Mouse (Mus musculus) cerebellum, postnatal 25 days (tissue): ENCODE measurements around the gene Sesn2.
"Not testable (repeated sequence)": the region's sequence is repeated elsewhere in the genome, so short reads cannot be mapped to it uniquely, and the experiment has no call there.

Source experiments
- DNase-seq, 2 experiments: peaks; one replicate each; pipeline ENCODE4 v3.0.0; 2021; ENCODE audit warnings: mixed read lengths in 2 of 2

Gene Sesn2

DNA sequence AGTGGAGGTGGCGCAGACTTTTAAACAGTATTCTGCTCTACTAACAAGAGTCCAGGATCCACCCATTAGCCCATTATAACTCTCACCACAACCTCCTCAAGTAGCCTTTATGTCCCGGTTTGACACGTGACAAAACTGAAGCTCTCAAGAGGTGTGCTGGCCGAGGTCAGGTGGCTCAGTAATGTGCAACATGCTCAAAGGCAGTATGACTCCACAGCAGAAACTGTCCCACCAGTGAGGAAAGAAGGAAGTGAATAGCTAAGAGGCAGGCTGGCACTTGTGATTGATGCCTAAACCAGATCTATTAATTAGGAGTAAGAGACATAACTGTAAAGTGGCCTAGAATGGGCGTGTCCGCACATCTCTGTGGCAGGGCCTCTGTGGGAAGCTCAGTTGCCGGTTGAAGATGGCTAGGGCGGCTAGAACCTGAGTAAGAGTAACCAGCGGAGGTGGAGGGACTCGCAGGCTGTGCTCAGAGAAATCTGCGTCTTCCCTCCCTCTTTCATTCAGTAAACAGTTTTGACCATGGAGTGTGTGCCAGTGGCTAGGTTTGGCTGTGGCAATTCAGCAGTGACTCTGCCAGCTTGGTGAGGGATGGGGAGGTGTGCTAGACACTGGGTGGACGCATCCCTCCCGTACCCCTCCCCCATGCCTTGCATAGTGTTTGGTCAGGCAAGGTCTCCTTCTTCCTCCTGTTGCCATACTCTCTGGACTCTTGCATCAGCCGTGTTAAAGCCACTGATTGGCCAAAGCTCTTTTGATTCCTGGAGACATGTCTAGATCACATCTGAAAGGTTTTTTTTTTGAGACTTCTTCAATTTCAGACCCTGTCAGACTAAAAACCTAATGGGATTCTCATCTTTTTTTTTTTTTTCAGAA, 3.3 kb upstream of the Sesn2 start:
- no peak for DNase-seq

DNA sequence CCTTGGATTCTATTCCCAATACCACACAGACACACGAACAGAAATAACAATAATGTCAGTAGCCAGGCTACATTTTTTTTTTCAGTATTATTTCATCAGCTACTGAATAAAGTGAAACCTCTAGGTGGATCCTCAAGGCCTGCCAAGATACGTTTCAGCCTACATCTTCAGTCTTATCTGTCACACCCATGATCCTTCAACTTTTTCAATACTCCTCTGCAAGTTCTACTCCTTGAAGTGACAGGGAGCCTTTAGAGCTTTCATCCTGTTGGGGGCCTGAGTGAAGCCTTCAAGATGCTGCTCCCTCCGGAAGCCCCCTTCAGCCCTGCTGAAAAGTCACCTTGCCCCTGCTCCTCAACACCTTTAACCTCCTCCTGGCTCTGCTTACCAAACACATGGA, 1.8 kb upstream of the Sesn2 start:
- DNase-seq = no peak

- peak; percentile 62 to 70 for DNase-seq
Measured at GRCm38 (mm10) chr4:132509621-132510296, 542 bp downstream of the Sesn2 start.

- DNase-seq = no peak
Measured at GRCm38 (mm10) chr4:132507210-132507609, 3.1 kb downstream of the Sesn2 start.

DNA sequence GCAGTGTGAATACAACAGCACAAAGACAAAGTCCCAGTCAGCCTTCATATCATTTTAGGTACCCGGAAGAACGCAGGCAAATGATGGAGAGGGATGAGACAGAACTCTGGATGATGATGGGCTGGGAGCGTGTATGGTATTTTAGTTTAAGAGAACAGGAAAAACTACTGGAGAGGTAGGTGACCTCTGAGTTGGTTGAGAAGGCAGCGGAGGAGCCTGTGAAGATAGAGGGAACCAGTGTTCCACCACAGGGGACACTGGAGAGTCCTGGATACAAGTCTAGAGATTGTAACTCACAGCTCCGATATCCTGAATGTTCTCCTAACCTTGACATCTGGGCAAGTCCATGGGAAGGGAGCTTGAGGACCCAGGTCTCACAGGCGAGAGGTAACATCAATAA, 4.1 kb downstream of the Sesn2 start:
- no peak for DNase-seq

- DNase-seq = no peak
Measured at GRCm38 (mm10) chr4:132505800-132506199, 4.5 kb downstream of the Sesn2 start.

- no peak for DNase-seq
Measured at GRCm38 (mm10) chr4:132505034-132505738, 5.1 kb downstream of the Sesn2 start.

DNA sequence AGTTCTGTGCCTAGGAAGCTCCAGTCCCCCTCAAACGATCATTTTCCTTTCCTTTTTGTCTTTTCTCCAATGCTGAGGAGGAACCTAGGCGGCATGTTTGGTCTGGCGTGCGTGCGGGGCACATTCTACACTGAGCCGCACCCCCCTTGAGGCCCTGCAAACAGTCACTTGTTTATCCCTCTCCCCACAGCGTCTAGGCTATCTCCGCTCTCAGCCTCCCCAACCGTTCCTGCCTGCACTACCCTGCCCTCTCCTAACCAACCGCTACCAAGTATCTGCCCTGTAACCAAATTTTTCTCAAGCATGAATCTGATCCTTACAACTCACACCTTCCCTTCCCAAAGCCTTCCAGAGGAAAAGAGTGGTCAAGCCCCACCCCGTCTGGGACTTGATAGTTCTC, 7.0 kb downstream of the Sesn2 start:
- no peak for DNase-seq

- DNase-seq = no peak
Measured at GRCm38 (mm10) chr4:132501639-132502038, 8.7 kb downstream of the Sesn2 start.

- DNase-seq = no peak
Measured at GRCm38 (mm10) chr4:132494271-132494918, 15.9 kb downstream of the Sesn2 start.

- peak; percentile 50 to 65 for DNase-seq
Measured at GRCm38 (mm10) chr4:132492178-132493060, 17.9 kb downstream of the Sesn2 start.

GRCm38 (mm10) chr4:132491748-132492147, 18.6 kb downstream of the Sesn2 start:
- DNase-seq = no peak

GRCm38 (mm10) chr4:132491057-132491456, 19.2 kb downstream of the Sesn2 start:
- no peak for DNase-seq

DNA sequence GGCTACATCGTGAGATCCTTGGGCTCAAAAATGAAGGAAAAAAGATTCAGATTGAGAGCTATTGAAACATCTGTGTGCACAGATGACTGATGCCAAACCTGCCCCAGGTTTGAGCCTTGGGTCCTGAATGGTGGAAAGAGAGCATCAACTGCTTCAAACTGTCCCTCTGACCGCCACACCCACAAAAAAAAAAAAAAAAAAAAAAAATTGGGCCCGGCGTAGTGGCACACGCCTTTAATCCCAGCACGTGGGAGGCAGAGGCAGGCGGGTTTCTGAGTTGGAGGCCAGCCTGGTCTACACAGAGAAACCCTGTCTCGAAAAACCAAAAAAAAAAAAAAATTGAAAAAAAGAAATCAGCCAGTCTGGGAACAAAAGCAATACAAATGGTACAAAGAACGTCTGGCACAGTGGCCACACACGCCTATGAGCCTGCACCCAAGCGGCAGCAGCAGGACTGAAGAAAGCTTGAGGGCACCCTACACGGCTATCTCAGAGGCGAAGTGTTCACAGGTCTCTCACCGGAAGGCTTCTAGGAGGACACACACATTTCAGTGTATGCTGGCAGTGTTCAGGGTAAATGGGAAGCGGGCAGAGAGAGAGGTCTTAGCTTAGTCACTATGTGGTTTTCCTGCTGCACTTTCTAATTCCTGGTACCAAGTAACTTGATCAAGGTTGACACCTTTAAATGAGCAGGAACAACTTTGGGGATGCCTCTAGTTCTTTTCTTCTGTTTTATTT, 19.9 kb downstream of the Sesn2 start:
- no peak for DNase-seq

DNA sequence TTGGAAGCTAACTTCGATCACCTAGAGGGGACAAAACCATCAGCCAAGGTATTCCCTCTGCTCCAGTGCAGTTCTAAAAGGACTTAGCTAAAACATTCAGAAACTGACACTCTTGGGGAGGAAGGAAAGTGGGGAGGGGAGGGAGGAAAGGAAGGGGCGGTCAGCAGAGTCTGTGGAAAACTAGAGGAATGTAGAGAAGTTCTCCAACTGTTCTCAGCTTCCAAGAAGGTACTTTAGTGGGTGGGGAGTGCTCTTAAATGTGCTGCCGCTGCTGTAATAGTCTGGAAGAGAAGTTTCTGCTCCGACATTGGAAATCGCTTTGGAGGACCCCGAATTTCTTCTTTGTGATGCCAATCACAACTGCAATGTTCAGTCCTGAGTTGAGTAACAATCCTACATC, 21.3 kb downstream of the Sesn2 start:
- DNase-seq = no peak

GRCm38 (mm10) chr4:132488521-132488920, 21.8 kb downstream of the Sesn2 start:
- no peak for DNase-seq

GRCm38 (mm10) chr4:132484820-132485219, 25.5 kb downstream of the Sesn2 start:
- no peak for DNase-seq

GRCm38 (mm10) chr4:132484231-132484630, 26.1 kb downstream of the Sesn2 start:
- no peak for DNase-seq

- DNase-seq = no peak
Measured at GRCm38 (mm10) chr4:132482956-132483608, 27.2 kb downstream of the Sesn2 start.

DNA sequence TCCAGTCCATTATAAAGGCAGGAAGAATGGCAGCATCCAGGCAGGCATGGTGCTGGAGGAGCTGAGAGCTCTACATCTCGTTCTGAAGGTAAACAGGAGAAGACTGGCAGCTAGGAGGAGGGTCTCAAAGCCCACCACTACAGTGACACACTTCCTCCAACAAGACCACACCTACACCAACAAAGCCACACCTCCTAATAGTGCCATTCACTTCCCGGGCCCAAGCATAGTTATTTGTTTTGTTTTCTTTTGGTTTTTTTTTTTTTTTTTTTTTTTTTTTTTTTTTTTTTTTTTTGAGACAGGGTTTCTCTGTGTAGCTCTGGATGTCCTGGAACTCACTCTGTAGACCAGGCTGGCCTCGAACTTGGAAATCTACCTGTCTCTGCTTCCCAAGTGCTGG, 28.2 kb downstream of the Sesn2 start:
- not testable (repeated sequence) for DNase-seq

DNA sequence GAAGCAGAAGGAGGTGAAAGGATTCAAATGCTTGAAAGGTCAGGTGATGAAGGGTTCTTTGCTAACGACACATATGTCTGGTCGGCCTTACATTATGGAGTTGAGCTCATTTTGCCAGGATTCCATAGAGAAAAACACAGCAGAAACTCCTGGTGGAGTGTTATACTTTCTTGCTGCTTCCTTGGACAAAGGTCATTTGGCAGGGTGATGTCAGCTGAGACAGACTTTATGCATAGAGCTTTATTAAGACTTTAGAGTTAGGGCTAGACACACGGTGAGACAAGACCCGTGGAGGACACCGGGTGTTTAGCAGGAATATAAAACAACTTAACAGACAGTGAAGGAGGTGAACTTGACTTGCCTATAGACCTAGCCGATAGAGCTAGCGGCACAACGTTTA, 32.5 kb downstream of the Sesn2 start:
- DNase-seq = no peak
